Mouse (Mus musculus): ENCODE measurements around the gene Fbxo9. TPM values are rescaled to one million over a fixed set of nuclear protein-coding genes. Genes with fewer than 3 reads are reported as not detected.
A peak's percentile ranks its signal among the peaks of the same experiment; 100 is the strongest.

Gene Fbxo9
- polyA plus RNA-seq, 1 experiment: 16.4 TPM

DNA sequence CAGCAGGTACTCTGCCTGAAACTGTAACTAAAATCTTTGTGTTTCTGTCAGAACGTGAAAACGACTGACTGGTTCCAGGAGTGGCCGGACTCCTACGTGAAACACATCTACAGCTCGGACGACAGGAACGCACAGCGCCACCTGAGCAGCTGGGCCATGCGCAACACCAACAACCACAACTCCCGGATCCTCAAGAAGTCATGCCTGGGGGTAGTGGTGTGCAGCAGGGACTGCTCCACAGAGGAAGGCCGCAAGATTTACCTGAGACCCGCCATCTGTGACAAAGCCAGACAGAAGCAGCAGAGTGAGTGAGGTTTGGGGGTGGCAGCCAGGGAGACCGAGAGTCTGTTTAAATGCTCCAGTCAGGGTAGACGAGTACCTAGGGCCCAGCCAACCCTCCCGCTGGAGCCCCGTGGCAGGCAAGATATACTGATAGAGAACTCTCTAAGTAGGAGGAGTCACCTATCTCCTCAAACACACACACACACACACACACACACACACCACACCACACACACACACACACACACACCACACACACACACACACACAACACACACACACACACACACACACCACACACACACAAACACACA lies 49.2 kb downstream of the Fbxo9 start:
- H3K9ac ChIP-seq (ENCODE audit: low read depth, poor library complexity, severe bottlenecking): no peak overlapping the region
- H3K36me3 ChIP-seq (ENCODE audit: control insufficient read depth, insufficient read depth, low read length, poor library complexity, severe bottlenecking): no peaks in the 10 kb centered on the region
- H3K27me3 ChIP-seq (ENCODE audit: control insufficient read depth, insufficient read depth, low read length, poor library complexity, severe bottlenecking): no peaks in the 10 kb centered on the region
- no peaks in the 10 kb centered on the region for H3K9me3 ChIP-seq (replicated peaks; ENCODE audit: control insufficient read depth, insufficient read depth, low read length, poor library complexity, severe bottlenecking)
- 0 out of 2 replicates have a peak overlapping the region, but pooled peaks have one; percentile 25 for H3K4me3 ChIP-seq (ENCODE audit: low read depth, low read length)
- no peaks in the 10 kb centered on the region for H3K4me1 ChIP-seq (ENCODE audit: control insufficient read depth, insufficient read depth, low read length)
- H3K27ac ChIP-seq (ENCODE audit: insufficient read depth, low read length): no peak overlapping the region
- TF ChIP-seq EP300 (IDR thresholded peaks at IDR 0.05; ENCODE audit: insufficient read depth, low read depth, low read length) (no peak), CTCF (IDR thresholded peaks at IDR 0.05; ENCODE audit: low read depth, low read length) (no peak), POLR2A (IDR thresholded peaks at IDR 0.05; ENCODE audit: insufficient read depth, low read length) (no peak)

DNA sequence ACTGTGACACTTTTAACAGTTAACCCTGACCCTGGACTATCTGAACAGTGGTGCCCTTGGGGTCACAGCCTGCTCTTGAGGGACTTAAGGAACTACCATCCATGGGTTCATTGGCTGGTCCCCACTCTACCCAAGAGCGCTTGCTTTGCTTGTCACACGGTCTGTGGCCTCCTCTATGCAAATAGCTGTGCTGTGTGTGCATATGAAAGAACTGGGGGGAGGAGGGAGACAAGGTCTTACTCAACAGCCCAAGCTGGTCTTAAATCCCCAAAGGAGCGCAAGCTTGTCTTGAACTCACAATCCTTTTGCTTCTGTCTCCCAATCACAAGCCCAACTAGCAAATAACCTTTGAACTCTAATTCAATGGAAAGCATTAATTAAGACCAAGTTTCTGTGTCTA lies 54.6 kb downstream of the Fbxo9 start:
- Histone ChIP-seq H3K27me3 (ENCODE audit: control insufficient read depth, insufficient read depth, low read length, poor library complexity, severe bottlenecking) (no peaks in the 10 kb centered on the region), H3K4me1 (ENCODE audit: control insufficient read depth, insufficient read depth, low read length) (peaks cover 8% of the 10 kb centered on the region)
- TF ChIP-seq EP300 (IDR thresholded peaks at IDR 0.05; ENCODE audit: insufficient read depth, low read depth, low read length) (0 out of 2 replicates have a peak, but pooled peaks have one; percentile 13), CTCF (IDR thresholded peaks at IDR 0.05; ENCODE audit: low read depth, low read length) (no peak)

DNA sequence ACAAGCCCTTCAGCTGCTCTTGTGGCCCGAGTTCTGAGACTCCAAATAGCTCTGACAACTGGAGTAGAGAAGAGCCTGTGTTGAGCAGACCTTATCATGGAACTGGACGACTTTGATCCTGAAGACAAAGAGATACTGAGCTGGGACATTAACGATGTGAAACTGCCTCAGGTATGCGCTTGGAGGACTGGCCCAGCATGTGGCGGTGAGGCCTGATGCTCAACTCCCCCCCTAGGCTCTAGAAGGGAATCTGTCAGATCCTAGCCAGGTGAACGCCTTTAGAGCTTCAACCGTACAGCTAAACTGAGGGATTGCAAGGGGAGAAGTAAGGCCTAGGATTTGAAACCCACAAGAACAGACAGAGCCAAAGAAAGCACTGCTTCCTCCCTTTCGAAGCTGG lies 55.0 kb downstream of the Fbxo9 start:
- Histone ChIP-seq H3K9ac (ENCODE audit: low read depth, poor library complexity, severe bottlenecking) (no peak overlapping the region), H3K36me3 (ENCODE audit: control insufficient read depth, insufficient read depth, low read length, poor library complexity, severe bottlenecking) (no peaks in the 10 kb centered on the region), H3K4me3 (ENCODE audit: low read depth, low read length) (no peak overlapping the region), H3K4me1 (ENCODE audit: control insufficient read depth, insufficient read depth, low read length) (peaks cover 8% of the 10 kb centered on the region), H3K27ac (ENCODE audit: insufficient read depth, low read length) (no peak overlapping the region), H3K9me3 (replicated peaks; ENCODE audit: control insufficient read depth, insufficient read depth, low read length, poor library complexity, severe bottlenecking) (no peaks in the 10 kb centered on the region), H3K27me3 (ENCODE audit: control insufficient read depth, insufficient read depth, low read length, poor library complexity, severe bottlenecking) (no peaks in the 10 kb centered on the region)
- TF ChIP-seq POLR2A (IDR thresholded peaks at IDR 0.05; ENCODE audit: insufficient read depth, low read length): no peak
- TF ChIP-seq EP300 (IDR thresholded peaks at IDR 0.05; ENCODE audit: insufficient read depth, low read depth, low read length): no peak
- TF ChIP-seq CTCF (IDR thresholded peaks at IDR 0.05; ENCODE audit: low read depth, low read length): no peak

More for the DNA sequence above, 54.6 kb downstream of the Fbxo9 start:
- H3K27ac ChIP-seq (ENCODE audit: insufficient read depth, low read length): no peak overlapping the region
- no peaks in the 10 kb centered on the region for H3K9me3 ChIP-seq (replicated peaks; ENCODE audit: control insufficient read depth, insufficient read depth, low read length, poor library complexity, severe bottlenecking)
- no peaks in the 10 kb centered on the region for H3K36me3 ChIP-seq (ENCODE audit: control insufficient read depth, insufficient read depth, low read length, poor library complexity, severe bottlenecking)
- no peak overlapping the region for H3K4me3 ChIP-seq (ENCODE audit: low read depth, low read length)
- no peak overlapping the region for H3K9ac ChIP-seq (ENCODE audit: low read depth, poor library complexity, severe bottlenecking)

DNA sequence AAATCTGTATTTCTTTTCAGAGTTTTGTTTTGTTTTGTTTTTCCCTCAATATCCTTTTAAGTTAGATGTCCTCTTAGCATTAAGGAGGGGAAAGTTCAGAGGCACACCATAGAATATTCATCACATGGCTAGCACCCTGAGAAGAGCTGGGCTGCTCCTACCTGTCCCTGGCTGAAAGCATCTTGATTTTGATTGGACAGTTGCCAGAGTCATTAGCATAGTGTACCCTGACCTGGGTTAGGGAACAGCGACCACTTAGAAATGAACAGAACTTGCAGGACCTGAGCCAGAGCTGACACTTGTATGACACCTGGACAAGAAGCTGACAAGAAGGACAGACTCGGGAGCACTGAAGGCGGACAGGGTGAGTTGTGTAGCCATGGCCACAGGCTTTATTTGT lies 57.2 kb downstream of the Fbxo9 start, which contains the start of gene Gcm1:
Gene Gcm1 (plus strand): TSS at position 248 of the 400 bp plus-strand sequence.
- TF ChIP-seq EP300 (IDR thresholded peaks at IDR 0.05; ENCODE audit: insufficient read depth, low read depth, low read length) (no peak), CTCF (IDR thresholded peaks at IDR 0.05; ENCODE audit: low read depth, low read length) (no peak)
- Histone ChIP-seq H3K27ac (ENCODE audit: insufficient read depth, low read length) (no peak within 1 kb of the TSS), H3K4me1 (ENCODE audit: control insufficient read depth, insufficient read depth, low read length) (peaks cover 8% of the 10 kb centered on the region), H3K4me3 (ENCODE audit: low read depth, low read length) (no peak within 1 kb of the TSS), H3K9ac (ENCODE audit: low read depth, poor library complexity, severe bottlenecking) (no peak within 1 kb of the TSS), H3K36me3 (ENCODE audit: control insufficient read depth, insufficient read depth, low read length, poor library complexity, severe bottlenecking) (no peaks in the 10 kb centered on the region), H3K9me3 (replicated peaks; ENCODE audit: control insufficient read depth, insufficient read depth, low read length, poor library complexity, severe bottlenecking) (no peaks in the 10 kb centered on the region), H3K27me3 (ENCODE audit: control insufficient read depth, insufficient read depth, low read length, poor library complexity, severe bottlenecking) (no peaks in the 10 kb centered on the region)

DNA sequence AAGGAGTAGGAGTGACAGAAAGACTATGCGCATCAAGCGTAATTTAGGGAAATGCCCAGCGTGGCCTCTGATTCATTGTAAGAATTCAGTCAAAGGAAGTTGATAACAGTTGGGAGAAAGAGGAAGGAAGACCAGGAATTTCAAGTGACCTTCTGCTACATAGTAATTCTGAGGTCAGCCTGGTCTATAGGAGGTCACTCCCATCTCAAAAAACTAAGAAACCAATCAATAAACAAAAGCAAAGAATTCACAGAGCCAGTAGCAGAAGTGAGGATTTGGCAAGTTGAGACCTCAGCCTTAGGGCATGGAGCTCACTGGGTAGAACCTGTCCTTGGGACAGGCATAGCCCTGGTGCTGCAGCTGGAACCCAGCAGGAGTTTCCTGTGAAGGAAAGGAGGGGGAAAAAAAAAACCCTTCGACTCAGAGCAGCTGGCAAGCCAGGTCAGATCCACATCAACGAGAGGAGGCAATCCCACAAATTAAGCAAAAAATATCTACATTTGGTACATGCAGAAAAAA lies 58.4 kb downstream of the Fbxo9 start:
- no peak overlapping the region for H3K4me3 ChIP-seq (ENCODE audit: low read depth, low read length)
- TF ChIP-seq EP300 (IDR thresholded peaks at IDR 0.05; ENCODE audit: insufficient read depth, low read depth, low read length) (peak; percentile 63; the same call in 1 of the 2 replicates), CTCF (IDR thresholded peaks at IDR 0.05; ENCODE audit: low read depth, low read length) (no peak)

DNA sequence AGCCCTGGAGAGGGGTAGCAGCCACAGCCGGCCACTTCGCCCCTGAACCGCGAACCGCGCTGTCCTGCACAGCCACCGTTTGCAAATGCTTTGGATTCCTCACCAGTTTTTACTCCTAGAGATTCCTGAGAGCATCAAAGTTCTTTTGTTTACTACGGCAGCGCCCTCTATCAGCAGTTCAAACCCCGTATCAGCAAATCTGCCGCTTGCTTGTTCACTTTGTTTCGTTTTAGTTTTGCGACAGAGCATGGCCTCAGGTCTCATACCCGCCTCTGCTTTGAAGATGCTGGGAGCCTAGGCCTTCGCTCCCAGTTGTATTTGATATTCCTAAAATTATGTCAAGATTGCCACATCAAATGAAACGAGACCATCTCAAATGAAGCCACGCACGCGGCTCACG lies 62.1 kb downstream of the Fbxo9 start:
- peak overlapping the region; percentile 54; the same call in 1 of the 2 replicates for H3K27ac ChIP-seq (ENCODE audit: insufficient read depth, low read length)
- no peaks in the 10 kb centered on the region for H3K9me3 ChIP-seq (replicated peaks; ENCODE audit: control insufficient read depth, insufficient read depth, low read length, poor library complexity, severe bottlenecking)
- H3K36me3 ChIP-seq (ENCODE audit: control insufficient read depth, insufficient read depth, low read length, poor library complexity, severe bottlenecking): no peaks in the 10 kb centered on the region
- H3K4me1 ChIP-seq (ENCODE audit: control insufficient read depth, insufficient read depth, low read length): peaks cover 10% of the 10 kb centered on the region
- TF ChIP-seq POLR2A (IDR thresholded peaks at IDR 0.05; ENCODE audit: insufficient read depth, low read length): no peak
- 0 out of 2 replicates have a peak, but pooled peaks have one; percentile 3 for TF ChIP-seq EP300 (IDR thresholded peaks at IDR 0.05; ENCODE audit: insufficient read depth, low read depth, low read length)
- peak overlapping the region; percentile 13 for H3K9ac ChIP-seq (ENCODE audit: low read depth, poor library complexity, severe bottlenecking)
- peak overlapping the region; percentile 24 for H3K4me3 ChIP-seq (ENCODE audit: low read depth, low read length)
- H3K27me3 ChIP-seq (ENCODE audit: control insufficient read depth, insufficient read depth, low read length, poor library complexity, severe bottlenecking): no peaks in the 10 kb centered on the region

More for the DNA sequence above, 58.4 kb downstream of the Fbxo9 start:
- no peak overlapping the region for H3K9ac ChIP-seq (ENCODE audit: low read depth, poor library complexity, severe bottlenecking)
- H3K9me3 ChIP-seq (replicated peaks; ENCODE audit: control insufficient read depth, insufficient read depth, low read length, poor library complexity, severe bottlenecking): no peaks in the 10 kb centered on the region
- H3K36me3 ChIP-seq (ENCODE audit: control insufficient read depth, insufficient read depth, low read length, poor library complexity, severe bottlenecking): no peaks in the 10 kb centered on the region
- H3K27me3 ChIP-seq (ENCODE audit: control insufficient read depth, insufficient read depth, low read length, poor library complexity, severe bottlenecking): no peaks in the 10 kb centered on the region
- peaks cover 13% of the 10 kb centered on the region for H3K4me1 ChIP-seq (ENCODE audit: control insufficient read depth, insufficient read depth, low read length)
- H3K27ac ChIP-seq (ENCODE audit: insufficient read depth, low read length): peak overlapping the region; percentile 59; the same call in 1 of the 2 replicates
